Mouse (Mus musculus): ENCODE data around the gene Ankrd63.

DNA sequence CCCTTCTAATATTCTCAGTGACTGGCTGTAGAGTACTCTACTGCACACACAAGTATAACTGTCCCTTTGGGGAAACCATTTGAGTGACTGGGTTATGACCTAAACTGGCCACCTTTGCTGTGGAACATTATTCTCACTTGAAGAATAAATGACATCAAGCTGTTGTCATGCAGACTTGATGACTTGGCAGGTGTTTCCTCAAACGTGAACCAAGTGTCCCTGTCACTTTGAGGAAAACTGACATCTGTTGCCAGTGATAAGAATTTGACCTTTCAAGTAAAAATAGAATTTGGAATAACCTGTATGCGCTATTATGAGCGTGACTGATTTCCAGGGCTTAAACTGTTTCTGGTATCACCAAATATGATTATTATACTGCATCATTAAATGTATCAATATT lies 36.6 kb upstream of the Ankrd63 start:
- TF ChIP-seq CTCF (IDR thresholded peaks at IDR 0.05) = no peak
- TF ChIP-seq EP300 (IDR thresholded peaks at IDR 0.05; ENCODE audit: insufficient read depth, low read depth, low read length) = no peak
- no peak for TF ChIP-seq POLR2A (IDR thresholded peaks at IDR 0.05; ENCODE audit: insufficient read depth, low read depth, low read length)
